Mouse (Mus musculus): ENCODE measurements around the gene Gpcpd1. TPM values are rescaled to one million over a fixed set of nuclear protein-coding genes. Genes with fewer than 3 reads are reported as not detected.

Gene Gpcpd1
- polyA plus RNA-seq, 1 experiment: 18.4 TPM

- no peak for TF ChIP-seq POLR2A (IDR thresholded peaks at IDR 0.05; ENCODE audit: control insufficient read depth, low read depth, low read length)
- no peak for TF ChIP-seq CTCF (IDR thresholded peaks at IDR 0.05; ENCODE audit: control insufficient read depth, insufficient read depth, insufficient replicate concordance, low read depth, low read length)
- Histone ChIP-seq H3K36me3 (ENCODE audit: control insufficient read depth, insufficient read depth, low read length) (no peaks in the 10 kb centered on the region), H3K27me3 (ENCODE audit: control insufficient read depth, insufficient read depth, low read length) (no peaks in the 10 kb centered on the region), H3K4me3 (ENCODE audit: control insufficient read depth, low read depth, low read length) (no peak overlapping the region), H3K27ac (ENCODE audit: control insufficient read depth, insufficient read depth, low read depth, low read length) (no peak overlapping the region), H3K4me1 (ENCODE audit: control insufficient read depth, insufficient read depth, low read length) (peaks cover 13% of the 10 kb centered on the region)
These were observed 70.2 kb downstream of the Gpcpd1 start for GRCm38 (mm10) chr2:132517194-132517836.

DNA sequence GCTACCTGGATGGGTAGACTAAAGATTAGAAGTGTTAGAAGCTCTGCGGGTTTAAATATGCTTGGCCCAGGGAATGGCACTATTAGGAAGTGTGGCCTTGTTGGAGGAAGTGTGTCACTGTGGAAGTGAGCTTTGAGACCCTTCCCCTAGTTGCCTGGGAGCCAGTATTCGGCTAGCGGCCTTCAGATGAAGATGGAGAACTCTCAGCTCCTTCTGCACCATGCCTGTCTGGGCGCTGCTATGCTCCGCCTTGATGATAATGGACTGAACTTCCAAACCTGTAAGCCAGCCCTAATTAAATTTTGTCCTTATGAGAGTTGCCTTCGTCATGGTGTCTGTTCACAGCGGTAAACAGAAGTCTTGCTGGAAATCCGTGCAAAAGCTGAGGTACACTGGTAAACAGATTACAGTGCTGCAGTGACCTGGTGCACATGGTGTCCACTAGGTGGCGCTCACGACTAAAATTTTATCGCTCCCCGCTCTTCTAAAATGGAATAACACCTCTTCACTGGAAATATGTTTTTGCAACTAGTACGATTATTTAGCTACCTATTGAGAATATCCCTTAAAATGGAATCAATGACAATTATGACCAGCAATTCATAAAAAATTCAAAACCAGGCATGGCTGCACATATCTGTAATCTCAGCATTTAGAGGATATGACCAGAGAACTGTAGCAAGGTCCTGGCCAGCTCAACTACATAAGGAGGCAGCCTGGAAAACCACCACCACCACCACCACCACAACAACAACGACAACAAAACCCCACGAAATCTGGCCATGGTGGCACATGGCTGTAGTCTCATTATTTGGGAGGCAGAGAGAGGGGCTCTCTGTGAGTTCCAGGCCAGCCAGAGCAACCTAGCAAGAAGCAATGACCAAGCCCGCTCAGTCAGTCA, 71.1 kb downstream of the Gpcpd1 start:
- Histone ChIP-seq H3K4me3 (ENCODE audit: control insufficient read depth, low read depth, low read length) (no peak overlapping the region), H3K27ac (ENCODE audit: control insufficient read depth, insufficient read depth, low read depth, low read length) (no peak overlapping the region), H3K27me3 (ENCODE audit: control insufficient read depth, insufficient read depth, low read length) (no peaks in the 10 kb centered on the region), H3K4me1 (ENCODE audit: control insufficient read depth, insufficient read depth, low read length) (peaks cover 13% of the 10 kb centered on the region), H3K36me3 (ENCODE audit: control insufficient read depth, insufficient read depth, low read length) (no peaks in the 10 kb centered on the region)
- TF ChIP-seq POLR2A (IDR thresholded peaks at IDR 0.05; ENCODE audit: control insufficient read depth, low read depth, low read length) (no peak), CTCF (IDR thresholded peaks at IDR 0.05; ENCODE audit: control insufficient read depth, insufficient read depth, insufficient replicate concordance, low read depth, low read length) (peak; percentile 60; the same call in 1 of the 2 replicates)

GRCm38 (mm10) chr2:132515607-132516006, 71.9 kb downstream of the Gpcpd1 start:
- Histone ChIP-seq H3K36me3 (ENCODE audit: control insufficient read depth, insufficient read depth, low read length) (no peaks in the 10 kb centered on the region), H3K27me3 (ENCODE audit: control insufficient read depth, insufficient read depth, low read length) (no peaks in the 10 kb centered on the region), H3K27ac (ENCODE audit: control insufficient read depth, insufficient read depth, low read depth, low read length) (no peak overlapping the region), H3K4me1 (ENCODE audit: control insufficient read depth, insufficient read depth, low read length) (peaks cover 13% of the 10 kb centered on the region), H3K4me3 (ENCODE audit: control insufficient read depth, low read depth, low read length) (peak overlapping the region; percentile 38)
- TF ChIP-seq POLR2A (IDR thresholded peaks at IDR 0.05; ENCODE audit: control insufficient read depth, low read depth, low read length) (no peak), CTCF (IDR thresholded peaks at IDR 0.05; ENCODE audit: control insufficient read depth, insufficient read depth, insufficient replicate concordance, low read depth, low read length) (no peak)

DNA sequence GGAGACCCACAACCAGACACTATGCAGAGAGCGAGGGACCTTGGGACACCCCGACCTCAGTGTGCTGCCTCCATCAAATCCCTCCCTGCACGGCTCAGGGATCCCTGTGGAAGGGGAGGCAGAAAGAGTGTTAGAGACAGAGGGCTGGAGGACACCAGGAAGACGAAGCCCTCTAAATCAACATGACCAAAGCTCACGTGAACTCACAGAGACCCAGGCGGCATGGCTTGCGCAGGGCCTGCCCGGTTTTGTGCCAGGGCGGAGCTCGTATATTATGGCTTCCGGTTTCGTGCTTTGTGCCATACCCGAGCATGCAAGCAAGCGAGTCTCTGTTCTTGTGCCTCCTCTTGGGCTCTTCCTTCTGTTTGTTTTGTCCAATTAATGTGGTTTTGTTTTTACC, 72.5 kb downstream of the Gpcpd1 start:
- no peak for TF ChIP-seq POLR2A (IDR thresholded peaks at IDR 0.05; ENCODE audit: control insufficient read depth, low read depth, low read length)
- no peak for TF ChIP-seq CTCF (IDR thresholded peaks at IDR 0.05; ENCODE audit: control insufficient read depth, insufficient read depth, insufficient replicate concordance, low read depth, low read length)
- Histone ChIP-seq H3K27ac (ENCODE audit: control insufficient read depth, insufficient read depth, low read depth, low read length) (no peak overlapping the region), H3K27me3 (ENCODE audit: control insufficient read depth, insufficient read depth, low read length) (no peaks in the 10 kb centered on the region), H3K4me1 (ENCODE audit: control insufficient read depth, insufficient read depth, low read length) (peaks cover 13% of the 10 kb centered on the region), H3K36me3 (ENCODE audit: control insufficient read depth, insufficient read depth, low read length) (no peaks in the 10 kb centered on the region), H3K4me3 (ENCODE audit: control insufficient read depth, low read depth, low read length) (peak overlapping the region; percentile 53)

- H3K4me1 ChIP-seq (ENCODE audit: control insufficient read depth, insufficient read depth, low read length): peaks cover 13% of the 10 kb centered on the region
- TF ChIP-seq CTCF (IDR thresholded peaks at IDR 0.05; ENCODE audit: control insufficient read depth, insufficient read depth, insufficient replicate concordance, low read depth, low read length): no peak
- TF ChIP-seq POLR2A (IDR thresholded peaks at IDR 0.05; ENCODE audit: control insufficient read depth, low read depth, low read length): no peak
- H3K27me3 ChIP-seq (ENCODE audit: control insufficient read depth, insufficient read depth, low read length): no peaks in the 10 kb centered on the region
- H3K36me3 ChIP-seq (ENCODE audit: control insufficient read depth, insufficient read depth, low read length): no peaks in the 10 kb centered on the region
- H3K4me3 ChIP-seq (ENCODE audit: control insufficient read depth, low read depth, low read length): no peak overlapping the region
- H3K27ac ChIP-seq (ENCODE audit: control insufficient read depth, insufficient read depth, low read depth, low read length): no peak overlapping the region
These were observed 73.2 kb downstream of the Gpcpd1 start for GRCm38 (mm10) chr2:132514353-132514752.

- TF ChIP-seq CTCF (IDR thresholded peaks at IDR 0.05; ENCODE audit: control insufficient read depth, insufficient read depth, insufficient replicate concordance, low read depth, low read length): no peak
- TF ChIP-seq POLR2A (IDR thresholded peaks at IDR 0.05; ENCODE audit: control insufficient read depth, low read depth, low read length): no peak
- Histone ChIP-seq H3K4me1 (ENCODE audit: control insufficient read depth, insufficient read depth, low read length) (peaks cover 13% of the 10 kb centered on the region), H3K36me3 (ENCODE audit: control insufficient read depth, insufficient read depth, low read length) (no peaks in the 10 kb centered on the region), H3K4me3 (ENCODE audit: control insufficient read depth, low read depth, low read length) (no peak overlapping the region), H3K27ac (ENCODE audit: control insufficient read depth, insufficient read depth, low read depth, low read length) (no peak overlapping the region), H3K27me3 (ENCODE audit: control insufficient read depth, insufficient read depth, low read length) (no peaks in the 10 kb centered on the region)
These were observed 74.0 kb downstream of the Gpcpd1 start for GRCm38 (mm10) chr2:132513371-132514181.

Measured in testis, adult 2 months (tissue).